Mouse (Mus musculus) kidney, adult 8-10 months (tissue): ENCODE data around the gene Gm3636.
"Not testable (repeated sequence)": the region's sequence is repeated elsewhere in the genome, so short reads cannot be mapped to it uniquely, and the experiment has no call there.

ENCODE experiments used
- DNase-seq, 2 experiments: peaks; one replicate each; pipeline ENCODE4 v3.0.0; 2022

Gm3636 gene

GRCm38 (mm10) chr14:6742232-6742631, at the start of gene Gm3636:
Gene Gm3636, minus strand, starts transcription at chr14:6742332.
- DNase-seq, result not testable (repeated sequence)

- DNase-seq, result not testable (repeated sequence)
These were observed 32.2 kb upstream of the Gm3636 start, which contains the start of gene Gm8362 for GRCm38 (mm10) chr14:6774311-6774710. Gene Gm8362, minus strand, starts transcription at chr14:6774411.

GRCm38 (mm10) chr14:6757231-6757536, 15.1 kb upstream of the Gm3636 start:
- not testable (repeated sequence) for DNase-seq

- DNase-seq, result not testable (repeated sequence)
These were observed 14.5 kb upstream of the Gm3636 start for GRCm38 (mm10) chr14:6756384-6757230.

- DNase-seq, result not testable (repeated sequence)
These were observed 22.0 kb downstream of the Gm3636 start, which contains the start of gene Gm8050 for GRCm38 (mm10) chr14:6720151-6720550. Gene Gm8050, minus strand, starts transcription at chr14:6720251.
